Mouse (Mus musculus) large intestine, adult 2 months (tissue): ENCODE results near the gene Gm20388. TPM values are rescaled to one million over a fixed set of nuclear protein-coding genes. Genes with fewer than 3 reads are reported as not detected.
"Not testable (repeated sequence)": the region's sequence is repeated elsewhere in the genome, so short reads cannot be mapped to it uniquely, and the experiment has no call there.

Experiments
- DNase-seq: peaks from one replicate; pipeline ENCODE4 v3.0.0-alpha.2; 2012; ENCODE audit warnings: low read depth, low spot score
- WGBS: fragments of 180-500 bp; shearing (Covaris S2); methylation state at CpG from one replicate; pipeline ENCODE4 v1.1.7; 2018; 5-methylcytosine and 5-hydroxymethylcytosine counted together
- polyA plus RNA-seq: library from polyadenylated mRNA; depleted of rRNA; stranded (reverse); fragments of >200 nt; gene quantifications from 2 replicates; pipeline ENCODE4 v1.2.3, GENCODE M21; 2012

The Gm20388 gene
- polyA plus RNA-seq, 1 experiment, result 31.5 TPM

DNA sequence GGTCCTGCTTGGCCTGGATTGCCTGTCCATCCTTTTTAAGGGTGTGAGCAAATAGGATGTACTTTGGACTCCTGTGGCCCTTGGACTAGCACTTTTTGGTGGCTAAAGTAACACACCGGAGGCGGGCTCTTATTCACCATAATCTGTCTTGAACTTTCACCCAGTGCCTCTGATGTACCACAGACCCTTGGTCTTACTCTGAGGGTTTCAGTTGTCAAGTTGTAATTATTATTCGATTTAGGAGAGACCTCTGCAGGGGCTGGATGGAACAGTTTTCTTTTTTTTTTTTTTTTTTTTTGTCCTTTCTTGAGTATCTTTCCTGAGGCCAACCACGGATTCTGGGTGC lies 3532.9 kb downstream of the Gm20388 start:
- WGBS, result 10% methylated on average over 4 of the region's 4 CpGs
- DNase-seq, result peak; percentile 33

DNA sequence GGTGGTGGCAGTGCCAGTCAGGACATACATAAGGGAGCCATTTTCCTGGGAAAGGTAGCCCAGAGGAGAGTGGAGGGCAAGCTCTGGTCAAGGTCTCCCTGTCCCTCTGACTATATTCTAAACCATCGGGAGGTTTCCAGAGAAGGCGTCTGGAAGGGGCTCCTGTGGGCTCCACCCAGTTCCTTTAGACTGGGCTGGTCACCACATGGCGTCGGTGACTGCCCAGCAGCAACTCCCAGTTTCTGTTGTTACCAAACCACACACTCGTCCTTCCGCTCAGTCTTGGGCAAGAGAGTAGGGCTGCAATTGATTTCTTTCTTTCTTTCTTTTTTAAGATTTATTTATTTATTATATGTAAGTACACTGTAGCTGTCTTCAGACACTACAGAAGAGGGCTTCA lies 3533.5 kb downstream of the Gm20388 start:
- no peak for DNase-seq
- WGBS, result 84% methylated on average over 6 of the region's 6 CpGs

DNA sequence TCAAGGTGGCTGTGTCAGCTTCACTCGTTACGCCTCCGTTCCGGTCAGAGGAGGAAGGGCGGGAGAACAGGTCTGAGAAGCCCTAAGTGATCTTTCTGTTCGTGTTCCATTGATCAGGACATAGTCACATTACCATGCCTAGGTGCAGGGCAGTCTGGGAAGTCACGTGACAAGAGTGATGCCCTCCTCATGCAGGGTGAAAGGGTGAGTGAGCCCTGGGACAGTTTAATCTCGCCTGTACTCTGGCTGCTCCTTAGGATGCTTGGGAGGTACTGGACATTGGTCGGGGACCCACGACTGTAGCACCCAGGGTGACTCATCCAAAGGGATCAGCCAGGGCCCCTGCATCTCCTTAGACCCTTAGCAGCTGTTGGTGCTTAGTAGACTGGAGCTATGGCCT lies 3535.3 kb downstream of the Gm20388 start:
- DNase-seq, result no peak
- 84% methylated on average over 10 of the region's 10 CpGs for WGBS

DNA sequence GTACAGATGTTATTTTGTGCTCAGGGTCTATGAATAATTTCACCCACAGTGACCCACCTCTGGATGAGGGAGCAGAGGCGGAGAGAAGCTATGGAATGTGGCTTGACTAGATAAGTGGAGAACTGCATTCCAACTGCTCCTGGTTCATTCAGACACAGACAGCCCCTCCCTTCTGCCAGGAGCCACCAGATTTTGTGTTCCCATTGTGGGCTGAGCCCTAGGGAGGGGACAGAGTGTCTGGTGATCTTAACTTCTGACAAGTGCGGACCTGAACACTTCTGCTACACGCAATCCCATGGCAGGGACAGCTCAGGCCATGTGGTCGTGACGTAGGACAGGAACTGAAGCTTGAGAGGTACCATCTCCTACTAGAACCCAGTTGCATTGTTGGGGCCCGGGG lies 3536.2 kb downstream of the Gm20388 start:
- no peak for DNase-seq
- 86% methylated on average over 6 of the region's 6 CpGs for WGBS

DNA sequence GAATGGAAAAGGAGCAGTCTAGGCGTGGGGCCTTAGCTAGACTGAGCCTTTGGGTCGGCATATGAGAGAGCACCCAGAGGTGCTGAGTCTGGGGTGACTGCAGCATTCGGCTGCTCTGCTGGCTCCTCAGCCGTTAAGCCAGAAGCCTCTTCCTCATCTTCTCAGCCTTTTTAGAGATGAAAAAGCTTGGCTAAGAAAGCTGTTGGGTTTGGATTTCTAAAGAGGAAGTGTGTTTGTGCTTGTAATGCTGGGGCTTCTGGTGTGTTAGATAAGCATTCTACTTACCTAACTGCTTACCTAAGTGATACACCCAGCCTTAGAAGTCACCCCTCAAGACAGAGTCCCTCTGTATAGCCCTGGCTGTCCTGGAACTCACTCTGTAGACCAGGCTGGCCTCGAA lies 3540.1 kb downstream of the Gm20388 start:
- DNase-seq, result no peak

DNA sequence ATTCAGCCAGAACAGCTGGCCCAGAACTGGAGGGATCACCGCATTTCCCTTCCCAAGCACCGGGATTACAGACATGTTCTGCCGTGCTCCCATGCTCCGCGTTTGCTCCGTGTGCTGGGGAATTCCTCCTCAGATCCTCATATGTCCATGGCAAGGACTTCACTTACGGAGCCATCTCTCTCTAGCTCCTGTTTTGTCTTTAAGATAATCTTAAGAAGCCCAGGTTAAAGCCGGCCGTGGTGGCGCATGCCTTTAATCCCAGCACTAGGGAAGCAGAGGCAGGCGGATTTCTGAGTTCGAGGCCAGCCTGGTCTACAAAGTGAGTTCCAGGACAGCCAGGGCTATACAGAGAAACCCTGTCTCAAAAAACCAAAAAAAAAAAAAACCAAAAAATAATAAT lies 3541.1 kb downstream of the Gm20388 start:
- not testable (repeated sequence) for DNase-seq
- WGBS, result 96% methylated on average over 12 of the region's 12 CpGs

More for the DNA sequence above, 3540.1 kb downstream of the Gm20388 start:
- 89% methylated on average over 5 of the region's 5 CpGs for WGBS

DNA sequence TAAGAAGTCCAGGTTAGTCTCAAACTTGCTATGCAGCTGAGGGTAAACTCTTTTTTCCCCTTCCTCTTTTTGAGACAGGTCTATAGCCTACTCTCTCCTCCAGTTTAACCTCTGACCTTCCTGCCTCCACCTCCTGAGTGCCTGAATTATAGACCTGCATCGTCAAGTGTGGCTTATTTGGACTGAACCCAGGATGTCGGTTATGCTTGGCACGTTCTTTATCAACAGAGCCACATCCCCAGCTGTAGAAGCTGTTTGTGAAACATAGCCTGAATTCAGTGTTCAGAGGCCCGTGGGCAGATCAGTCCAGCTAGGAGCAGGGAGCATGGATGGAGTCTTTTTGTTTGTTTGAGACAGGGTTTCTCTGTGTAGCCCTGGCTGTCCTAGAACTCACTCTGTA lies 3541.5 kb downstream of the Gm20388 start:
- 49% methylated on average over 4 of the region's 4 CpGs for WGBS
- no peak for DNase-seq

DNA sequence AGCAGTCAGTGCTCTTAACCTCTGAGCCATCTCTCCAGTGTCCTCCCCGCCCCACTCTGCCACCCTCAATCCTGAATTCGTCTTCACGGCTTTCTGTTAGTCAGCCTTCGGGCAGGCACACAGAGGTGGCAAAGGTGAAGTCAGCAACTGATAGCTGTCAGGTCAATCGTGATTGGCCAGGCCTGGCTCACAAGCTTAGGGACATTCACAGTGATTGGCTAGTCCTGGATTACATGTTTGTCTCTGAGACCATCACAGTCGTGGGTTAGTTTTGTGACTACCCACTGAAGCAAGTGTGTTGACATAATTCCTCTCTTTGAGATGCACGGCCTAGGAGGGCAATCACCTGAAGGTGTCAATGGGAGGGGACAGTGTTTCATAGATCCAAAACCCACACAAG lies 3542.7 kb downstream of the Gm20388 start:
- 76% methylated on average over 7 of the region's 7 CpGs for WGBS
- DNase-seq, result no peak

DNA sequence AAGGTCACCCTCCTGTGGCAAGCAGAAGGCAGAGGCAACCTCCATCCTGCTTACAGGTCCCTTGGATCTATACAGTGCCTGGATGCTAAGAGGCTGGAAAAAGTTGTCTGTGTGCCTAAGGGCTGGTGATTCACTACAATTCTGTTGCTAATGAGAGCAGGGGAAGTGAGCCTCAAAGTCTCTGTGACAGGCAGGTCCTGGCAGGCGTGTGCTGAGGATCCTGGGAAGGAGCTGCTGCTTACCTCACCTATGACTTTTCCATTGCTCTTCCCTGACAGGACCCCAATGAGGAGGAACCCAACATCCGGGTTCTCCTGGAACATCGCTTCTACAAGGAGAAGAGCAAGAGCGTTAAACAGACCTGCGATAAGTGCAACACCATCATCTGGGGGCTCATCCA lies 3543.3 kb downstream of the Gm20388 start:
- DNase-seq, result no peak
- 90% methylated on average over 5 of the region's 5 CpGs for WGBS

DNA sequence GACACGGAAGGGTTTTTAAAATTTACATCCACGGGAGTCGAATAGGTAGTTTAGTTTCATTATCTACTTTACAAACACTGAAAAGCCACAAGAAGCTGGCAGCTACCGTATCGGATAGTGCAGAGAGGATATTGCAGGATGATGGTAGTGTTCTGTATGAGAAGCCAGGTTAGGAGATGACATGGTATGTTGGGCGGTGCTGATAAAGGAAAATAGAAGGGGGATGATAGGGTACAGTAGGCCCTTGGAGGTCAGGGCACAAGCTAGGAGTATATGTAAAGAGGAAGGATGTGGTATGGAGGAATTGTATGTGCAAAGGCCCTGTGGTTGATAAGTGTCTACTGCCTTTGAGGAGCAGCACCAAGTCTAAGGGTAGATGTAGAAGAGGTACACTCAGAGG lies 3543.9 kb downstream of the Gm20388 start:
- WGBS, result 95% methylated on average over 6 of the region's 6 CpGs
- DNase-seq, result no peak

DNA sequence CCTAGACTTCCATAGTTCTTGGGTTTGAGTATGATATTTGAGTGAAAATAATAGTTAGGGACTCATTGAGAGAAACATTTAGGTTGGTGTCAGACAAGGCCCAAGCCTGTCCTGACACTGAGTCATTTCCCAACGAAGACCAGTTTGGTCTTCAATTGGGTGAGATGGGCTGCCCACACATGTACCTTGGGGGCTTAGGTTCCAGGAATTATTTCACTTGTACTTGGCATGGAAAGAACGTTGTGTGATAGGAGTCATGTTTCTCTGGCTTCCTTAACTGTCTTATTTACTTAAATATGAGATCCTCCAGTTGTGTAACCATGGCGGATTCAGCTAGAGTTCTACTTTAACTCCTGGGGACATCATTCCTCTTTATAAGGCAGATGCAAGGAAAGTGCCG lies 3553.0 kb downstream of the Gm20388 start:
- DNase-seq, result no peak
- 80% methylated on average over 4 of the region's 4 CpGs for WGBS

DNA sequence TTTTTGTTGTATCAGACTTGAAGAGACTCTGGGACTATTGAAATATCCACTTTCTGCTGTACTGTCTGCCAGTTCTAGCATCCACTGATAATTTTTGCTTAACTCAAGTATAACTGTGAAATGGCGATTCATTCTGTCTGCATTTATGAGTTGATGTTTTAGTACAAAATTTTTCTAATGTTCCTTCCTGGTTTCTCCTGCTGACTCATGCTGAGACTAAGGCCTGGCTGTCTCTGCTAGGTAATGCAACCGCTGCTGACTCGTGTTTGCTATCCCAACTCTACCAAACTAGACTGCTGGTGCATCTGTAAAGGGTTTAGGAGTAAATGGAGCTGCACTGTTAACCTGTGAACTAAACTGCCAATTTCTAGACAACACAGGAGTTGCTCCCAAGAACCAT lies 3556.8 kb downstream of the Gm20388 start:
- no peak for DNase-seq

DNA sequence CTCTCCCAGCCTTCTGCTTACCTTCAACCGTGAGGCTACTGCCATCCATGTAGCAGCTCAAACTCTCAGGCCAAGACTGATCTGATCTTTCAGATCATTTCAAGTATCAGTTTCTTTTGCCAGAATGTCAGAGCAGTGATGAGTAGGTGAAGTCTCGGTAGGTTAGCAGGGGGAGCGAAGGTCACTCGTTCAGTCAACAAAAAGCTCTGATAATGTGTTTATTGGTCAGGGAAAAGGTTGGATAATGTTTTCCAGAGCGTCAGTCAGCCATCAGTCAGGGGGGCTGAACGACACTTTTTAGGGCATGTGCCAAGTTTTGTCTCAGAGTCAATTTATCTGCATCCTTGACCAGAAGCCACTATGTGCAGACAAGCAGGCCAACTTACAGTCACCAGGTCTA lies 3562.3 kb downstream of the Gm20388 start:
- 34% methylated on average over 6 of the region's 6 CpGs for WGBS

More for the DNA sequence above, 3556.8 kb downstream of the Gm20388 start:
- 58% methylated on average over 3 of the region's 3 CpGs for WGBS

DNA sequence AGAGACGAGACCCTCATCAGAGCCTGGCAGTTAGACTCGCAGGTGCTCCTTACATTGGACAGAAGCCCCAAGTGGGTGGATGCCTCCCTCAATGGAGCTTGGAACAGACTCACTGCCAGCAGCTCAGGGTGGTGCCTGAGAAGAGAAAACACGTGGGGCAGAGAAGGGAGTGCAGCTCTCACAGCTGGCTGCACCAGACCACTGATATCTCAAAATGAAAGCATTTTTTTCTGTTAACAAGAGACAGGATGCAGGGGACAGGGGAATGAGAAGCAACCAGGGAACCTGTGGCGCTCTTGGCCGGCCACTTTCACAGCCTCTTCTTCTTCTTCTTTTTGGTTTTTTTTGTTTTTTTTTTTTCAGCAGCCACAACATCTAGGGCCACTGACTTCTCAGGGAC lies 3563.9 kb downstream of the Gm20388 start:
- WGBS, result 67% methylated on average over 5 of the region's 5 CpGs
- not testable (repeated sequence) for DNase-seq

More for the DNA sequence above, 3562.3 kb downstream of the Gm20388 start:
- DNase-seq, result not testable (repeated sequence)

DNA sequence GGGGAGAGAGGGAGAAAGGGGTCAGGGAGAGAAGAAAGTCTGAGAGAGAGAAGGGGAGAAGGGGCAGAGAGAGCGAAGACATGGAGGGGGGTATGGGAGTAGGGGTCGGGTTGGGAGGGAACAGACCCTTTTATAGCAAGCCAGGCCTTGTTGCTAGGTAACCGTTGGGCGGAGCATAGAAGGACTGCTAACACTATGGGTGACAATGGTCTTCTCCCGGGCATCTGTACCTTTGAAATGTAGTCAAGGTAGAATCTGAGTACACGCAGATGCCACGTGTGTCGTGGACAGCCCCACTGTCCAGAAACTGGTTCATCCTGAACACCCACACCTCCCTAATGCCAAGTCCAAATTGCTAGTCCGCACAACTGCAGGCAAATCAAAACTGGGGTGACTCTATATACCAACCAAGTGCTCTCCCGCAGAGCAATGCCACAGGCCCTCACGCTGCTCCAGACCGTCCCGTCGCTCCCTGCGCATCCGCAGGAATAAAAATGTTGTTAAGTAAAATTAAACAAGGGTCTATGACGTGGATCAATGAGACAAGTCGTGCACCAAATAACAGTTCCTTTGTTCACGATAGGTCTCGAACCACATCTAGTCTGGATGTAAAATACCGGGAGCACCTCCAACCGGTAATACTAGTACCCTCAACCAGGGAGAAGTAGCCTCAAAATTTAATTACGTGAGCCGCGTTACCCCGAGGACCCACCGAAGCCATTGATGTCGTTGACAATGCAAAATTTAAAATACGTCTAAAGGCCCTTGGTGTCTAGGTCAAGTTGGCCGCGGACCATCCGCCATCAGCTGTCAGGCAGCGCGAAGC lies 3566.5 kb downstream of the Gm20388 start:
- DNase-seq, result no peak

DNA sequence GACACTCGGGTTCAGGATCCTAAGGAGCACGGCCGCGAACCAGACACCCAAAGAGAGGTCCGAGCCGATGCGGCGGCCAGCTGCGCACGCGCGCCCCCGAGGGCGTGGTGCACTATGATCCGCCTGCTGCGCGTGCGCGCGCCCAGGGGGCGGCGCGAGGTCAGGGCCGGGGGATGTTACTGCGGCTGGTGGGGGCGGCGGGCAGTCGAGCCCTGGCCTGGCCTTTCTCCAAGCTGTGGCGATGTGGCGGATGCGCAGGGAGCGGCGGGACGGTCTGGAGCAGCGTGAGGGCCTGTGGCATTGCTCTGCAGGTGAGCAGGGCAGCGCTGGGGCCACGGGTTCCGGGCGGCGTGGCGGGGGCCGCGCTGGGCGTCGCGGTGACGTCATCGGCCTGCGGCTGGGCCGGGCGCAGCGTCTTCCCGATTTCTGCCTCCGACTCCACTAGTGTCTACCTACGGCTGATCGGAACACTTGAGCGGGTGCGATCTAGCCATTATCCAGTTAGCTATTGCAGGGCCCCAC lies 3567.2 kb downstream of the Gm20388 start, which contains the start of gene Afg3l1:
Gene Afg3l1 (plus strand): TSS at position 167 of the 522 bp plus-strand sequence.
- WGBS, result under 1% methylated on average over 58 of the region's 58 CpGs
- peak; percentile 64 for DNase-seq

More for the DNA sequence above, 3566.5 kb downstream of the Gm20388 start:
- WGBS, result 7% methylated on average over 34 of the region's 34 CpGs

DNA sequence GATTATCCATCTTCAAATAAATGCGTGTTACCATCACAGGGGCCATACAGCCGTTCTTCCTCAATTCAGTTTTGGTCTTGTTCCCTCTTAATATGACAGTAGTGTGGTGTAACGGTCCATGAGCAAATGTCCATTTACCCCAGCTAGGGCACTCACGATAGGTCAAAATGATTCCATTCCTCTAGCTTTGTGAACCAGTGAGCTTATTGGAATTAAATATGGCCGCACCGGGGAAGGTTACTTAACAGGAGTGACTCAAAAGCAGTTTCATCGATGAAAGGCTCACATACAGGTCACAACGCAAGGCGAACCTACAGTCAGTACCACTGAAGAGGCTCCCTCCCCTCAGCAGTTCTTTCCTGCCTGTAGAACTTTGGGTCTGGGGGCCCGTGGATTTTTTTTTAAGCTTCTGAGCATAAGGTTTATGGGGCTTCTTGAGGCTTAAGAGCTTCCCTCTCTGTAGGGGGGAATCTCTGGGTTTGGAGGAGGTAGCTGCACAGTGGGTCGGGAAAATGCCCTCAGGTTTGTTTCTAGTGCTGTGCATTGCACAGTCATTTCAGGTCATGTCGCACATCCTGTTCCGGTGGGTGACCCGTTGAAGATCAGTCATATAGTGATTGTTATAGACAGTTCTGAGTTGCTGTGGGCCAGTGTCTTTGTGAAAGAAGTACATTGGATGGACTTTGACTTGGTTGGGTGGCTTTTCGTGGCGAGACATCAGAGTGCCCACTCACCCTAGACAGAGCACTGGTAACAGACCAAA lies 3568.0 kb downstream of the Gm20388 start:
- WGBS, result 32% methylated on average over 16 of the region's 16 CpGs
- DNase-seq, result no peak

DNA sequence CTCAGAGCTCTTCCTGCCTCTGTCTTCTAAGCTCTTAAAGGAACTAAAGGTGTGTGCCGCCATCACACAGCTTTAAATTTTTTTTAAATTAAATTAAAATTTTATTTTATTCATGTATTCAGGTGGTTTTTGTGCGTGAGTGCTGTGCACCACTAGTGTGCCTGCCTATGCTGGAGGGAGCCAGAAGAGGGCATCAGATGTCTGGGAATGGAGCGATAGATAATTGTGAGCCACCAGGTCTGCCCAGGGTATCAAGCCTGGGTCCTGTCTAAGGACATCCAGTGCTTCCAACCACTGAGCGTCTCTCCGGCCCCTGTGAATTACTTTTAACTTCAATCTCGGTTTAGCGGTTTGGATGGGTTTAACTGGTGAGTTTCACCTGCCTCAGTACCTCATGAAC lies 3572.0 kb downstream of the Gm20388 start:
- WGBS, result 94% methylated on average over 7 of the region's 7 CpGs
- DNase-seq, result no peak

DNA sequence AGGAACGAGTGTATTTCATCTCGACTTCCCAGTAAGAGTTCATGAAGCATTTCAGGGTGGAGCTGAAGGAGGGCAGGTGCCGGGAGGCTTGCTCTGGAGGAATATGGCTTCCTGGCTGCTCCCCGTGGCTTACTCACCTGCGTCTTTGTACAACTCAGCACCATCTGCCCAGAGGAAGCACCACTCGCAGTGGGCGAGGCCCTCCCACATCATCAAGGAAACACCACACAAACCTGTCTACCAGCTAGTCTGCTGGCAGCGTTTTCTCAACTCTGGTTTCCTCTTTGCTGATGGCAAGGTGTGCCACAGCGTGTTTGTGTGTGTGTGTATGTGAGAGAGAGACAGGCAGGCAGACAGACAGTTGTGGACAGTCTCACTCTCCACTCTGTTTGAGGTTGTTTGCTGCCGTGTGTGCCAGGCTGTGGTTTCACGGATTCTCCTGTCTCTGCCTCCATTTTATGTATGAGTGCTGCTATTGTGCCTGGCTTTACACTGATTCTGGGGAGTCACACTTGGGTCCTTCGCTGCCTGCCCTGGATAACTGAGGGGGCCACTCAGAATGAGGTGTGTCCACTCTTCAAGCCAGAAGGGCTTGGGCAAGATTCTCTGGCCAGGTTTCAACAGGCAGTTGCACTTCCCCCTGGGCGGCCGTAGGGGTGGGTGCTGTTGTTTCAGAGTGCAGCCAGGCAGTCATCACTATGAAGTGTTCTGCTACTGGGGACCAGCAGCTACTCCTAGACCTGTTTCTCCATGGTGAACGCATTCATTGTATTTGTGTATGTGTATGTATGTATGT lies 3580.8 kb downstream of the Gm20388 start:
- no peak for DNase-seq
- 60% methylated on average over 15 of the region's 15 CpGs for WGBS

DNA sequence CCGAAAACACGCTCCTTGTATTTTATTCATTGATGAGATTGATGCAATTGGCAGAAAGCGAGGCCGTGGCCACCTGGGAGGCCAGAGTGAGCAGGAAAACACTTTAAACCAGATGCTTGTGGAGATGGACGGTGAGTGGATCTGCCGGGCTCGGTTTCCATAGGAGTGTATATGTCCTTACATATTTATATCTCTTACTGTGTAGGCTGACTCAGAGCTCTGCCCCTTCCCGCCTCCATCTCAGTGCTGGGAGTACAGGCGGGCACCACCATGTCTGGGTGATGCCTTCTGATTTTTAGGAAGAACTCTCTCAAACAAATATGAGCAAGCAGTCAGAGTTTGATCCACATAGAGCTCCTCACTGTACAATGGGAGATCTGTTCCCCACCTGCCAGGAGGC lies 3582.3 kb downstream of the Gm20388 start:
- DNase-seq, result no peak

More for the DNA sequence above, 3582.3 kb downstream of the Gm20388 start:
- WGBS, result 96% methylated on average over 9 of the region's 9 CpGs
